Mouse (Mus musculus): ENCODE measurements around the gene Cxcl2.

Cxcl2 gene

DNA sequence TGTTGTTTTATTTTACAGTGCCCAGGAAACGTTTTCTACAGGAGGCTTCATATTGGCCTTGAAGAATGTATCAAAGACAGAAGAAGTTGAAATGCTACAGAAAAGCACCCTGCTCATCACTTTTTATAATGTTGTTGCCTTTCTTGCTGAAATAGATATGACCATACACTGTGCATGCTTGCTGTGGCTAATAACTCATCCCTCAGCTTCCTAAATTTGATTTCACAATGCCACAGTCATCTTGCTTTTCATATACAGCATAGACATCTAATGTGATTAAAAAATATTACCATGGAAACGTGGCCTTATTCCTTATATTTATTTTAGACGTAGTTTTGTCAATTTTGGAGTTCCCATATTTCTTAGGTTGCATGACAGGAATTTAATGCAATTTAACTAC, 6.2 kb upstream of the Cxcl2 start:
- DNase-seq: no peak

DNA sequence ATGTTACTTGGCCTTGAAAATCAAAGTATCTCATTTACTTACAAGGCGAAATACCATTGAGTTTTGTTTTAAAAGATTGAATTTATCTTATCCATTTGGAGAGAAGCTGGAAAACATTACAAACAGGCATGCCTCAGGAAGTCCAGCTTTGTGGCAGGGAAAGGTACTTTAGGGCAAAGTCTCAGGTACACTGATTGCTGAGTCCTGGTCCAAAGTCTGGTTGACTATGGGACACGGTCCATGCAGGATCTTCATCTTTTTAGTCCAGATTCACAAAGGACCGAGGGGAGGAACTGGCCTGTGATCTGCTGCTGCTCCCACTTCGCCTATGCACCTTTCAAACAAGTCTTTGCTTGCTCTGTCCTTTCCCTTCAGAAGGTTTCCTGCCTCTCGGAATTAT, 4.4 kb upstream of the Cxcl2 start:
- DNase-seq: no peak

DNA sequence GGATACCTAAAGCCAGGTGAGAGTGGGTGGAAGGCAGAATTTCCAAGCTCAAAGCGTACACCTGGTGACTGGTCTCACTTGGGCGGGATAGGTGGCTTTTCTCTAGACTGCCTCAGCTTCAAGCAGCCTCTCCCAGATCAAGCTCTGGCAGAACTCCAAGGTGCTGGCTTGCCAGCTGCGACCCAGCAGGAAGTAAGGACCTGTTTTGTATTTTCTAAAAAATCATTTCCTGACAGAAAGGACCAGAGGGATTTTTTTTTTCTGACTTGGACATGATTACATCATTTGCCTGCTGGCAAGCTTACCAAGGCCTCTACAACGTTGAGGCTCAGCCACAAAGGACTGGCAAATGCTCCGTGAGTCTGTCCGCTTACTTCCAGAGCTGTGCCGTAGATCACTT, 3.5 kb upstream of the Cxcl2 start:
- DNase-seq: peak; percentile 56

DNA sequence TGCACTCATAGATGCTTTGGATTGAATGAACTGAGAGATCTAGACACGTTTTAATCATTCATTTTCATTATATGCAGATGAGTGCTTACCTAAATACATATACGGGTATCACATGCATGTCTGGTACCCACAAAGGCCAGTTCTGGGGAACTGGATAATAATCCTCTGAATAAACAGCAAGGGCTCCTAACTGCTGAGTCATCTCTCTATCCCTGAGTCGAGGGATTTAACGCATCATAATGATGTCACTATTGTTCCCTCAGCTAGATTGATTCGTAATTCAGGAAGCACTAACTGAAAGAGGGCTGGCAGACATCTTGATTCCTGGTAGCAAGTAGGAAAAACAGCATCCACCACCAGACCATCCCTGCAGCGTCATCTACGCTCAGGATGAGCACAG, 3.0 kb upstream of the Cxcl2 start:
- DNase-seq: no peak

DNA sequence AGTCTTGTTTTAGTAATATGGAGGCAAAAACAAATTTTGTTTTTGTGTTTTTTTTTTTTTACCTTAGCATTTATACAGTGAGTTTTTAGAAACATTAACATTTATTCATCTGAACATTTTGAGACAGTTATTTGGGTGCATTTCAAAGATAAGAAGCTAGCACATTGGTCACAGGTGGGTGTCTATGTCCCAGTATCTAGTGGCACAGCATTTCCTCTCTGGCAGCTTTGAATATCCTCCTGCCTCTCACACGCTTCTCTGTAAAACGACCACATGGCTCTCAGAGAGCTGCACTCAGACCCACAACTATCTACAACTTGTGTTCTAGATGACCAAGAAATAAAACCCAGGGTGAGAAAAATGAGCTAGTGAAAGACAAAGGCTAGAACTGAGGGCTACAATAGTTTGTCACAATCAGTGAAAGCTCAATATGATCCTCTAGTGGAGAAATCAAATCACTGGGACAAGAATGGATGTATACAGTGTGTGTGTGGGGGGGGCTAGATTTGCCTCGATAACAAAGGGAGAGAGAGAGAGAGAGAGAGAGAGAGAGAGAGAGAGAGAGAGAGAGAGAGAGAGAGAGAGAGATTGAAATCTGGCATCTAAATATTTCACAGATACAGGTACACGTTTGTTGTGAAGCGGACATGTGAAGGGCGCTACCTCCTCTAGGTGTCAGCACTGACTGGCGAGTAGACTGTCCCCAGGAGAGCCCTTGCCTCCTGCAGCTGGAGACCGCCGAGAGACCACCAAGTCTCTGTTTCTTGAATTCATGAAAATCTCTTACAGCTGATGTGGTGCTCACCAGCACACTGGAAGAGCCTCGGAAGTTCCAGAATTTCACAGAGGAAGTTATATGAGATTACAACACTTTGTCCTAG, 1.1 kb upstream of the Cxcl2 start:
- no peak for DNase-seq

DNA sequence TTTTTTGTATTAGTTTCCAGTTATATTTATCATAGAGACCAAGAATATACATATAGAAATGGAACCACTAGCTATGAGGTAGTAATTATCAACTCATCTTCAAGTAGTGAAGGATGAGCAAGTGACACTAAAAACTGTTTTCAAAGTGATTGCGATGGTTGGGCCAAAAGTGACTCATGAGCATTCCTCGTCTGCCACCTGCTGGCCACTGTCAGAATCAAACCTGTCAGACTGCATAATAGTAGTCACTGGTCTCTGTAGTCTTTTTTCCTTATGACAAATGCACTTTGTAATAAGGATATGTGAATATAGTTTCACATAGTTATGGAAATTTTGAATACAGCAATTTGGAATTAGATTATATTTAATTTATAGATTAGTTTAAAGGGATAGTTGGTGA, 5.3 kb downstream of the Cxcl2 start:
- DNase-seq: peak; percentile 73

DNA sequence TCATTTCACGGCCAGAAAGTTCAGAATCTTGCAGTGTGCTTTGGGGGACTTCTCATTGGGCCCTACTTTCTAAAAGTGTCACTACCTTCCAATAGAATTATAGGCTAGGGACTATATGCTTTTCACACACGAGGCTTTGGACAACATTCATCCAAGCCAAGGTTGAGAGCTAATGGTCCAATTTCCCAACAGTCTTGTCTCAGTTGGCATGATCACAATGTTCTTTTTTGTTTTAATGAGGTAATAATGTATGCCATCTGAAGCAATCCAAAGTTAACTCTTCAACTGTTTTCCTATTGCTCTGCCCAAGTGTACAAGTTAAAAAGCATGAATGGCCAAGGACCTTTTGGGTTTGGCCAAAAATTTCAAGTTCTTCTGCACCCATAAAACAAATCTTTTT, 15.8 kb downstream of the Cxcl2 start:
- DNase-seq: no peak

DNA sequence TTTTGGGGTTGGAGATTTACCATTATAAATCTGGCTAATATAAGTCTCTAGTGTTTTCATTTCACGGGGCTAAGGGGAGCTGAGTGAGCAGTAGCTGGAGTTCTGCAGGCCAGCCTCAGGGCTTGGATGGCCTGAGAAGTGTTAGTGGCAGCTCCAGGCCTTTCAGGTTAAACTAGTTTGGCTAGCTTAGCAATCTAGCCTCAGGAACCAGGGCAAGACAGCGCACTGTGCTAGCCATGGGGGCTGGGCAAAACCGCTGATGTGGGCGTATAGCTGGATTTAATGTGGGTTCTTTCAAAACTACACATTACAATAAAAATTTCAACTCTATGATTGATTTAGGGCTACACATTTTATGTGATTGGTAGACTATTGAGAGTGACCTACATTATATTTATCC, 19.3 kb downstream of the Cxcl2 start:
- no peak for DNase-seq

DNA sequence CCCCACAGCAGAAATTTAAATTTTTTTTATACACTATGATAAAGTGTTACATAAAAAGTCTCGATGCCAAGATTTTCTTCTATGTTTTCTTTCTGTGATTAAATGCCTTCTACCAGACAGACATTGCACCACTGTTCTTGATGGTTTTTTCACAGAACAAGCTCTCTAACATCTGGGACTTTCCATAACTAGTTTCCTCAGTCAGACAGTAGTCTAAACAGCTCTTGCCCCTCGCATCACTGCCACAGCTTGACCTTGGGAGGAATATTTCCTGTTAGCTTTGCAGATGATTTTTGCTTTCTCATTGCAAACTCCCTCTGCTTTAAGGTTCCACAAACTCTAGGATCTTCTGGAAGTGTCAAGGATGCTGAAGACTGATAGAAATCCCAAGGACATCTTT, 26.9 kb downstream of the Cxcl2 start:
- DNase-seq: no peak

DNA sequence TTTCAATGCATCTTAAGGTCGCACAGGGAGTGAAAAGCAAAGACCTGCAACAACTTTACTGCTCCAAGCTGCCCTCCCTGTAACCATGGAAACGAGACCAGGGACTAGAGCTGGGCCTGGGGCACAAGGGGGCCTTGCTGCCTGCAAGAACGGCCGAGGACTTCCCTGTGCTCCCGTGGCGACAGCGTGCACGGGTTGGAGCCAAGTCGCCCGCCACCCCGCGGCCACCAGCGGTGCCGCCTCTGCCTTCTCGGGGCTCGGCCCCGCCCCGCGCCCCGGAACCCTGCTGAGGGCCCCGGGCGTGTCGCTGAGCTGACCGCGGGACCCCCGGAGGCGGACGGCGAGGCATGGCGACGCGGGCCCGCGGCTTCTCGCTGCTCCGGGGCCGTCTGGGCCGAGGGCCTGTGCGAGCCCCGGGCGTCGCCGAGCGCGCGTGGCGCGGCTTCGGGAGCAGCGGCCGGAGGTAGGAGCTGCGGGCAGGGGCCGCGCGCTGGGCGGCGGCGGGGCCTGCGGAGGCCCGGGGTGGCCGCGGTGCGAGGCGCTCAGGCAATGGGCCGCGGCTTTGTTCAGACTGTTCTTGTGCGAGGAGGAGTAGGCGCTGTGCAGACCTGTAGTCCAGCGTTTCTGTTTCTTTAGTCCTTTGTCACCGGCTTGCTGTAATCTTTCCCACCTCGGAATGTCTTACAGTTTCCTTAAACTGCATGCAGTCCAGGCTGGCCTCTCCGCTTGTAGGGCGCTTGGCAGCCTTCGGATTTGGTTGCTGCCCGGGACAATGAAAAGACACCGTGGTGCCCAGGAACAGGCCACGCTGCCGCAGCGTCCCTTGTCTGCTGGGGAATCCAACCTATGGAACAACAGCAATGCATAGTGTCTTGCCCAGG, 27.5 kb downstream of the Cxcl2 start, which contains the start of gene Mthfd2l:
Gene Mthfd2l, plus strand, starts transcription at position 147 of the 881 bp plus-strand sequence.
- peak; percentile 82 for DNase-seq

DNA sequence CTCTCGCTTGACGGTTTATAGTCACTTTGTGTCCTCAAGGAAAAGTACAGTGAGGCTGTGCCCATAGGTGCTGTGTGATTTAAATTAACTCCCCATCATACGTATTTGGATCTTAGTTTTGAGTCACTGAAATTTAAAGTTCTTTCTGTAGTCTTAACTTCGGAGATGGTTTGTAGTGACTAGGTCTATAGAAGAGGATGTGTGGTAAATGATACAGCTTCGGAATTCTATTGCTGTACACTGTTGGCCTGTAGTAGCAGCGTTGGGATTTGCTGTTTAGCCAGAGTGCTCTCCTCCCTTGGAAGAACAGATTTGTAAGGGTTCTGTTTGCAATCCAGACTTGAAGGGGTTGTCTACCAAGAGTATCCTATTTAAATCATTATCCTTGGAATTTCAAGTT, 28.2 kb downstream of the Cxcl2 start:
- DNase-seq: no peak

DNA sequence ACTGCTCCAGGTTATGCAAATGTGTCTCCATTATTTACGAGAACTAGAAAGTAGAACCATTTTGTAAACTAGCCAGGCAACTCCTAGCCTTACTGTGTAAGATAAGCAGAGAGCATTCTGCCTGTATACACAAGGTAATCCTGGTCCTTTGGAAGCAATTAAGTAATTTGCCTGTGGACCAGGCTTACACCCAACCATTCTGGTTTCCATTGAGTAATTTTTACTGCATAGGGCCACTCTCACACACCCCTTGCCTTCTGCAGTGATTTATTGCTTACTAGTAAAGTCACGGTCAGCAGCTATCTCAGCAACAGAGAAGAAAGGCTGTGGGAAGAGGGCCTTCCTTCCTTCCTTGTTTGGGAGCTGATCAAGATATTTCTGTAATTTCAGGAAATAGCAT, 33.0 kb downstream of the Cxcl2 start:
- no peak for DNase-seq

DNA sequence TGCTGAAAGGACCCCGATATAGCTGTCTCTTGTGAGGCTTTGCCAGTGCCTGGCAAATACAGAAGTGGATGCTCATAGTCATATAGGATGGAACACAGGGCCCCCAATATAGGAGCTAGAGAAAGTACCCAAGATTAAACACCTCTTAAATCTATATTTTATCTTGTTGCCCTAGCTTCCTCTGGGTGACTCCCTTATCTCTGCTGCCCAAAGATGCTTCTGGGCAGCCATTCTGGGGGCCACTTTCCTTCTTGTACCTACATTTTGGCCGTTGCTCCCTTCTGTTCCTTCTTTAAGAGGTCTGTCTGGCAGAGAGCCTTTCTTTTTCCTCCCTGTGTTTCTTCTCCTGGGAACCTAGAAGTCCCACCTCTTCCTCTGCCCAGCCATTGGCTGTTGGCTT, 41.8 kb downstream of the Cxcl2 start:
- DNase-seq: no peak

DNA sequence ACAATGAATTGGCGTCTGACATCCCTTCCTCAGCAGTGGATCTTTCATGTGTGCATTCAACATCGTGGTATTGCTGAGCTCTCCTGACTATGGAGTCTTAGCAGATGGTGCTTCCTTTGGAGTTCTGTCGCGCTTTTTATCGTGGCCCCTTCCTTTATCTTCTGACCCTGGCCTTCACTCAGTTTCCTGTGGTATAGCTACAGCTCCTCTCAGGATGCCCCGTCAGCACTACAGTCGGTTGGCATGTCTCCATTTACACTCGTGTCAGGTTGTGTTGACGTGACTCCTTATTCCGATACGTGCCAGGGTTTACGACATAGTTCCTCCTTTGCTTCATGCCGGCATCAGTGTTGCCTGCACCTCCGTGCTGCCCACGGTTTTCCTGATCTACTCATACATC, 45.8 kb downstream of the Cxcl2 start:
- DNase-seq: no peak

DNA sequence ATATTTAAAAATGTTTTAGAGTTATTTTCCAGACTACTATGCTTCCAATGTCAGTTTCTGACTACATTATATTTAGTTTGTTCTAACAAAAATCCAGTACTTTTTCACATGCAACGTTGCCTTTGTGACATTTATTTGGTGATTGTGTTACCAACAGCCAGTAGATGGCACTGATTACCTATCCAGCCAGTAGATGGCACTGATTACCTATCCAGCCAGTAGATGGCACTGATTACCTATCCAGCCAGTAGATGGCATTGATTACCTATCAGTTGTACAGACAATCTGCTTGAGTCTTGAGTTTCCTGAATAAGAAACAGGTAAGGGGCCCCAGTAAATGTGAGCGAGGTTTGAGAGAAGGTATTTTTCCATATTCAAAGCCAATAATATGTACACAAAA, 47.8 kb downstream of the Cxcl2 start:
- DNase-seq: peak; percentile 79

DNA sequence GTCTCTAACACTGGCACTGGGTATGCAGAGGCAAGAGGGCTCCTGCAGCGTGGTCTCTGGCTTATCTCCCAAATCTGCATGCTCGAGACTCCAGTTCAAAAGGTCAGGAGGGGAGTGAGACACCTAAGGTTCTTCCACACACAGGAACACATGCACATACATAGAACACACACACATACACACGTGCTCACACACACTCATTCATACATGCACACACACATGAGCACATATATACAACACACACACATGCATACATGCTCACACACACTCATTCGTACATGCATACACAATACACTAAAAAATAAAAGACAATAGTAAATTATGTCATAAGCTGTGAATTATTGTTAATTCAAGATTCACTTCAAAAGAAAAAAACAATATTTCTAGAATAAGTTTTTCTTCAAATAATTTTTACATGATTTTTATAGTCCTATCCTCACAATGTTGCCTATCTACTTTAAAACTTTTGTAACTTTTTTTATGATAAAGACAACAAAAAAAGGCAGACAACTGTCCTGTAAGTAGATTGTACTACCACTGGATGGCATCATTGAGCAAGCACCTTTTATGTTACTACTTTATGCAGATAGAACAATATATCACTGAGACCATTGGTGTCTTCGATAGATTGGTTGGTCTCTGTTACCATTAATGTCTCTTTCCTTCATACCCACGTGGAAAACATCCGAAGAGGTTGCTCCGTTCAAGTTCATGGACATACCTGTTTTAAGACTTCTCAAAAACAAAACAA, 49.2 kb downstream of the Cxcl2 start:
- no peak for DNase-seq
